Mouse (Mus musculus) stomach, postnatal 0 days (tissue): ENCODE measurements around the gene Fgd5.

Experiments used
- CTCF ChIP-seq: IDR thresholded peaks from 2 replicates; pipeline ENCODE4 v1.5.1; 2016; ENCODE audit warnings: antibody characterized with exemption, low read depth, mild to moderate bottlenecking, moderate library complexity
- EP300 ChIP-seq: optimal IDR thresholded peaks from 2 replicates; pipeline ENCODE3; 2016; ENCODE audit warnings: antibody characterized with exemption

DNA sequence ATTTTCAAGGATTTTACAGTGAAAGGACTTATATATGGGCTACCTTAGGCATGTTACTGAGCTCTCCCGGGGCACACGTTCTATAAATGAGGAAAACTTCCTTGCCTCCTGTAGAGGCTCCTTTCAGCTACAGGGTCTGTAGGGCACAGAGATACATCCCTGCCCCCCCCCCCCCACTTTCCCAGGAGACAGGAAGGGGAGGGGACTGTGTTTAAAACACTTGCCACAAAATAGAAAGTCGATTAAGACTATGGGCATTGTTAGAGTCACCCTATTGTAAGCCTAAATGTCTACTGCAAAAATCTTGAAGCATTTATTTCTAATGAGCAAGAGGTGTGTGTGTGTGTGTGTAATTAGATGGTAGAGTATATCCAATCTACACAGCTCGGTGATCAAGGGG, 111.8 kb downstream of the Fgd5 start:
- TF ChIP-seq EP300 (no peak), CTCF (no peak)
